Mouse (Mus musculus) thymus, postnatal 36 days (tissue): ENCODE measurements around the gene Fmo1.

Experiments
- DNase-seq, 2 experiments: peaks; one replicate each; pipeline ENCODE4 v3.0.0; 2022; ENCODE audit warnings: mixed read lengths in 2 of 2

Gene Fmo1

GRCm38 (mm10) chr1:162862328-162862727, 4.1 kb downstream of the Fmo1 start:
- no peak for DNase-seq

- no peak for DNase-seq
Measured at GRCm38 (mm10) chr1:162859996-162860605, 6.3 kb downstream of the Fmo1 start.

GRCm38 (mm10) chr1:162859545-162859976, 6.8 kb downstream of the Fmo1 start:
- no peak for DNase-seq

GRCm38 (mm10) chr1:162858748-162859130, 7.7 kb downstream of the Fmo1 start:
- no peak for DNase-seq

GRCm38 (mm10) chr1:162857766-162858747, 8.4 kb downstream of the Fmo1 start:
- no peak for DNase-seq

- DNase-seq, result no peak
Measured at GRCm38 (mm10) chr1:162853812-162854482, 12.5 kb downstream of the Fmo1 start.

- no peak for DNase-seq
Measured at GRCm38 (mm10) chr1:162847554-162847953, 18.9 kb downstream of the Fmo1 start.

- no peak for DNase-seq
Measured at GRCm38 (mm10) chr1:162840211-162840610, 26.2 kb downstream of the Fmo1 start.

GRCm38 (mm10) chr1:162838976-162839375, 27.4 kb downstream of the Fmo1 start:
- DNase-seq, result no peak

- no peak for DNase-seq
Measured at GRCm38 (mm10) chr1:162834342-162834741, 32.1 kb downstream of the Fmo1 start.

- no peak for DNase-seq
Measured at GRCm38 (mm10) chr1:162832574-162832953, 33.8 kb downstream of the Fmo1 start.

- no peak for DNase-seq
Measured at GRCm38 (mm10) chr1:162831838-162832573, 34.4 kb downstream of the Fmo1 start.

- DNase-seq, result no peak
Measured at GRCm38 (mm10) chr1:162819280-162819679, 47.1 kb downstream of the Fmo1 start.

- no peak for DNase-seq
Measured at GRCm38 (mm10) chr1:162815381-162816127, 50.9 kb downstream of the Fmo1 start.

- DNase-seq, result no peak
Measured at GRCm38 (mm10) chr1:162814932-162815331, 51.5 kb downstream of the Fmo1 start.

GRCm38 (mm10) chr1:162813836-162814156, 52.6 kb downstream of the Fmo1 start, which contains the start of gene Fmo4:
TSS of gene Fmo4 (minus strand) at chr1:162813972.
- no peak for DNase-seq

GRCm38 (mm10) chr1:162813143-162813835, 53.1 kb downstream of the Fmo1 start:
- no peak for DNase-seq

GRCm38 (mm10) chr1:162808541-162808940, 57.9 kb downstream of the Fmo1 start:
- no peak for DNase-seq

- DNase-seq, result no peak
Measured at GRCm38 (mm10) chr1:162807441-162807840, 59.0 kb downstream of the Fmo1 start.

GRCm38 (mm10) chr1:162805011-162805410, 61.4 kb downstream of the Fmo1 start:
- no peak for DNase-seq

- no peak for DNase-seq
Measured at GRCm38 (mm10) chr1:162796441-162796840, 70.0 kb downstream of the Fmo1 start.
